Mouse (Mus musculus): ENCODE measurements around the gene Ankrd52. TPM values are rescaled to one million over a fixed set of nuclear protein-coding genes. Genes with fewer than 3 reads are reported as not detected.

Ankrd52 gene
- total RNA-seq, 2 experiments from 2014 or later, result 11.7 to 68.5 TPM

Other genes with a start within 250 kb of the Ankrd52 start
- gene Rbms2, start 196.8 kb upstream of the Ankrd52 start, total RNA-seq (2014; fragmentation: Nextera tagmentation), result 25.2 and 31.5 TPM in 2 replicates
- gene Rbms2, start 196.8 kb upstream of the Ankrd52 start, total RNA-seq (2017), result 9.1 and 10.9 TPM in 2 replicates
- 8.8 and 15.0 TPM in 2 replicates for gene Gls2, start 182.7 kb upstream of the Ankrd52 start, total RNA-seq (2014; fragmentation: Nextera tagmentation)
- 9.1 and 16.7 TPM in 2 replicates for gene Gls2, start 182.7 kb upstream of the Ankrd52 start, total RNA-seq (2017)
- gene Spryd4, start 165.3 kb upstream of the Ankrd52 start, total RNA-seq (2014; fragmentation: Nextera tagmentation), result 37.3 and 44.4 TPM in 2 replicates
- gene Spryd4, start 165.3 kb upstream of the Ankrd52 start, total RNA-seq (2017), result 31.2 and 39.7 TPM in 2 replicates
- gene Mip, start 151.3 kb upstream of the Ankrd52 start, total RNA-seq (2014; fragmentation: Nextera tagmentation), result 0.74 TPM in 1 of 2 replicates, not detected in the other
- 1.6 TPM in 1 of 2 replicates, not detected in the other for gene Mip, start 151.3 kb upstream of the Ankrd52 start, total RNA-seq (2017)
- gene Timeless, start 145.1 kb upstream of the Ankrd52 start, total RNA-seq (2014; fragmentation: Nextera tagmentation), result 104 and 125 TPM in 2 replicates
- 105 and 128 TPM in 2 replicates for gene Timeless, start 145.1 kb upstream of the Ankrd52 start, total RNA-seq (2017)
- 1.3 and 1.7 TPM in 2 replicates for gene Apon, start 123.0 kb upstream of the Ankrd52 start, total RNA-seq (2014; fragmentation: Nextera tagmentation)
- not detected in 2 replicates for gene Apon, start 123.0 kb upstream of the Ankrd52 start, total RNA-seq (2017)
- not detected in 2 replicates for gene Apof, start 108.4 kb upstream of the Ankrd52 start, total RNA-seq (2014; fragmentation: Nextera tagmentation)
- not detected in 2 replicates for gene Apof, start 108.4 kb upstream of the Ankrd52 start, total RNA-seq (2017)
- gene Stat2, start 106.6 kb upstream of the Ankrd52 start, total RNA-seq (2014; fragmentation: Nextera tagmentation), result 24.3 and 35.7 TPM in 2 replicates
- gene Stat2, start 106.6 kb upstream of the Ankrd52 start, total RNA-seq (2017), result 8.1 and 9.0 TPM in 2 replicates
- not detected in 2 replicates for gene Il23a, start 78.4 kb upstream of the Ankrd52 start, total RNA-seq (2014; fragmentation: Nextera tagmentation)
- not detected in 2 replicates for gene Il23a, start 78.4 kb upstream of the Ankrd52 start, total RNA-seq (2017)
- 37.0 and 40.7 TPM in 2 replicates for gene Pan2, start 73.8 kb upstream of the Ankrd52 start, total RNA-seq (2014; fragmentation: Nextera tagmentation)
- 14.2 and 18.0 TPM in 2 replicates for gene Pan2, start 73.8 kb upstream of the Ankrd52 start, total RNA-seq (2017)
- 62.8 and 95.5 TPM in 2 replicates for gene Cnpy2, start 54.7 kb upstream of the Ankrd52 start, total RNA-seq (2014; fragmentation: Nextera tagmentation)
- 86.0 and 87.5 TPM in 2 replicates for gene Cnpy2, start 54.7 kb upstream of the Ankrd52 start, total RNA-seq (2017)
- 226 and 251 TPM in 2 replicates for gene Cs, start 39.4 kb upstream of the Ankrd52 start, total RNA-seq (2014; fragmentation: Nextera tagmentation)
- gene Cs, start 39.4 kb upstream of the Ankrd52 start, total RNA-seq (2017), result 113 and 182 TPM in 2 replicates
- 12.9 and 16.8 TPM in 2 replicates for gene Coq10a, start 8.1 kb upstream of the Ankrd52 start, total RNA-seq (2014; fragmentation: Nextera tagmentation)
- gene Coq10a, start 8.1 kb upstream of the Ankrd52 start, total RNA-seq (2017), result 8.8 and 10.9 TPM in 2 replicates
- gene Slc39a5, start 24.1 kb downstream of the Ankrd52 start, total RNA-seq (2014; fragmentation: Nextera tagmentation), result not detected in 2 replicates
- gene Slc39a5, start 24.1 kb downstream of the Ankrd52 start, total RNA-seq (2017), result not detected in 2 replicates
- 63.0 and 130 TPM in 2 replicates for gene Nabp2, start 34.4 kb downstream of the Ankrd52 start, total RNA-seq (2014; fragmentation: Nextera tagmentation)
- 54.4 and 98.8 TPM in 2 replicates for gene Nabp2, start 34.4 kb downstream of the Ankrd52 start, total RNA-seq (2017)
- 20.9 and 21.6 TPM in 2 replicates for gene Rnf41, start 34.5 kb downstream of the Ankrd52 start, total RNA-seq (2014; fragmentation: Nextera tagmentation)
- 8.8 and 12.9 TPM in 2 replicates for gene Rnf41, start 34.5 kb downstream of the Ankrd52 start, total RNA-seq (2017)
- gene Smarcc2, start 82.1 kb downstream of the Ankrd52 start, total RNA-seq (2014; fragmentation: Nextera tagmentation), result 98.5 and 119 TPM in 2 replicates
- 62.9 and 73.3 TPM in 2 replicates for gene Smarcc2, start 82.1 kb downstream of the Ankrd52 start, total RNA-seq (2017)
- 655 and 828 TPM in 2 replicates for gene Myl6, start 117.0 kb downstream of the Ankrd52 start, total RNA-seq (2014; fragmentation: Nextera tagmentation)
- gene Myl6, start 117.0 kb downstream of the Ankrd52 start, total RNA-seq (2017), result 663 and 819 TPM in 2 replicates
- 3.7 and 6.3 TPM in 2 replicates for gene Myl6b, start 121.6 kb downstream of the Ankrd52 start, total RNA-seq (2014; fragmentation: Nextera tagmentation)
- gene Myl6b, start 121.6 kb downstream of the Ankrd52 start, total RNA-seq (2017), result 0.56 TPM in 1 of 2 replicates, not detected in the other
- 49.7 and 53.8 TPM in 2 replicates for gene Esyt1, start 148.8 kb downstream of the Ankrd52 start, total RNA-seq (2014; fragmentation: Nextera tagmentation)
- 59.2 and 66.2 TPM in 2 replicates for gene Esyt1, start 148.8 kb downstream of the Ankrd52 start, total RNA-seq (2017)
- gene Zc3h10, start 170.7 kb downstream of the Ankrd52 start, total RNA-seq (2014; fragmentation: Nextera tagmentation), result 5.6 and 6.7 TPM in 2 replicates
- gene Zc3h10, start 170.7 kb downstream of the Ankrd52 start, total RNA-seq (2017), result 8.3 and 10.2 TPM in 2 replicates
- 7,210 and 7,602 TPM in 2 replicates for gene Rpl41, start 172.2 kb downstream of the Ankrd52 start, total RNA-seq (2014; fragmentation: Nextera tagmentation)
- 3,211 and 3,934 TPM in 2 replicates for gene Rpl41, start 172.2 kb downstream of the Ankrd52 start, total RNA-seq (2017)
- gene Pa2g4, start 188.9 kb downstream of the Ankrd52 start, total RNA-seq (2014; fragmentation: Nextera tagmentation), result 419 and 446 TPM in 2 replicates
- 426 and 489 TPM in 2 replicates for gene Pa2g4, start 188.9 kb downstream of the Ankrd52 start, total RNA-seq (2017)
- 1.9 and 3.2 TPM in 2 replicates for gene Erbb3, start 212.5 kb downstream of the Ankrd52 start, total RNA-seq (2014; fragmentation: Nextera tagmentation)
- 0.09 and 1.2 TPM in 2 replicates for gene Erbb3, start 212.5 kb downstream of the Ankrd52 start, total RNA-seq (2017)
- gene Rps26, start 249.6 kb downstream of the Ankrd52 start, total RNA-seq (2014; fragmentation: Nextera tagmentation), result 3,309 and 3,313 TPM in 2 replicates
- gene Rps26, start 249.6 kb downstream of the Ankrd52 start, total RNA-seq (2017), result 1,110 and 1,543 TPM in 2 replicates

All from megakaryocyte-erythroid progenitor cell, adult 5-6 weeks (primary cell).